Mouse (Mus musculus): Measurements from ENCODE around the gene Fxr1. TPM values are rescaled to one million over a fixed set of nuclear protein-coding genes. Genes with fewer than 3 reads are reported as not detected.
A peak's percentile ranks its signal among the peaks of the same experiment; 100 is the strongest.

Fxr1 gene
- 28.6 and 32.2 TPM in 2 replicates for total RNA-seq (2014; rRNA removed)
- 28.5 and 29.6 TPM in 2 replicates for polyA plus RNA-seq (2015; fragmentation: Nextera tagmentation; extraction: Ambion mirVana)

DNA sequence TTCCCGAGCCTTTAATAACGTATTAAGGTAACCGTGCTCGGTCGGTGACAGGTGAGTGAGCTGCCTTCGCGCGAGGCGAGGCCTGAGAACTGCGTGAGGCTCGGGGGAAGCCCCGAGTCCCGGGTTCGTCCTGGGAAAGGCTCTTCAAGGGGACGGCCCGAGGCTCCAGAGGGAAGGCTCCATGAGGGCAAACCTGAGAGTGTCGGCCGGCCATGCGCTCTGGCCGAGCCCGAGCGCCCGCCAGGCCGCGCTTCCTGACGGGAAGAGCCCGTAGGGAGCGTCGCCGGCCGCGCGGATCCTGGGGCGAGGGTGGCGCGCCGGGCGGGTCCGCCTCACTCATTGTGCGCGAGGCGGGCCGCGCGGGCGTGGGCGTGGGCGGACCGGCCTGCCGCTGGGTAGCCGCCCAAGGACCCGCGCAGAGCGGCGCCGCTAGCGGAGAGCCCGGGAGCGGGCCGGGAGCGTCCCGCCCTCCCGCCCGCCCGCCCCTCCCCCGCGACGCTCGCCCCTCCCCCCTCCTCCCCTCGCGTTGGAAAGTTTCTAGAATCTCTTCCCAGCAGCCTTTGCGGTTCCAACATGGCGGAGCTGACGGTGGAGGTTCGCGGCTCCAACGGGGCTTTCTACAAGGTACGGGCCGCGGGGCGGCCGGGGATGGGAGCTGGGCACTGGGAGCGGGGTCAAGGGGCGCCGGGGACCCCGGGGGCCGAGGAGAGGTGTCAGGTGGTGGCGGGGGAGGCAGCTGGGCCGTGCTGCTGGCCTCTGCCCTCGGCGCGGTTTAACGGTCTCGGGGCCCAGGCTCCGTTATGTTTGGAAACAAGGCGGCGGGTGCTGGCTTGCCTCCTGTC is at the start of gene Fxr1:
Gene Fxr1, plus strand, starts transcription at position 404 of the 842 bp plus-strand sequence.
- peak; percentile 92 for DNase-seq (ENCODE audit: low spot score)
- Histone ChIP-seq H3K4me2 (ENCODE audit: low read depth, low read length) (peak within 1 kb of the TSS; percentile 76), H3K4me1 (ENCODE audit: insufficient read depth, low read length) (0 out of 2 replicates have a peak, but pooled peaks cover 4% of the 10 kb centered on the region), H3K36me3 (ENCODE audit: insufficient read depth, low read length) (no peaks in the 10 kb centered on the region), H3K9me3 (ENCODE audit: low read length) (no peaks in the 10 kb centered on the region), H3K9ac (replicated peaks; ENCODE audit: low read length) (peak within 1 kb of the TSS; percentile 93), H3K4me3 (ENCODE audit: low read length) (peak within 1 kb of the TSS; percentile 97), H3K27me3 (ENCODE audit: insufficient read depth, low read length) (no peaks in the 10 kb centered on the region), H3K27ac (peak within 1 kb of the TSS; percentile 91)
- TF ChIP-seq CTCF (IDR thresholded peaks at IDR 0.05; ENCODE audit: low read depth): no peak
- WGBS: 1% methylated on average over 65 of the region's 97 CpGs
- peak; percentile 95 for ATAC-seq

DNA sequence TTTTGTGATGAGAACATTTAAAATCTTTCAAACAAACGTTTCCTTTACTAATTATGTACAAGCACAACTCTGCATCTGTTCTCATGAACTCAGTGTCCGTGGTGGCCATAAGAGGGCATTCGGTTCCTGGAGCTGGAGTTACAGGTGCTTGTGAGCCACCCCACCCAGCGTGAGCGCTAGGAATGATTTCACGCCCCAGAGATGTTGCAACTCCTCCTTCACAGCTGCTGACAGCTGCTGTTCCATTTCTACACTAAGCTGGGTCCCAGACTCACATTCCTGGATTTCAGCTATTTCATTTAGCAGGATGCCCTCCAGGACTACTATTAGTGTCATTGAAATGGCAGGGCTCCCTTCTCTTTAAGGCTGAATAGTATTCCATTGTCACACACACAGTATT is 40.3 kb upstream of the Fxr1 start:
- Histone ChIP-seq H3K9ac (replicated peaks; ENCODE audit: low read length) (no peak overlapping the region), H3K36me3 (ENCODE audit: insufficient read depth, low read length) (no peaks in the 10 kb centered on the region), H3K4me1 (ENCODE audit: insufficient read depth, low read length) (no peaks in the 10 kb centered on the region), H3K4me2 (ENCODE audit: low read depth, low read length) (no peak overlapping the region), H3K9me3 (ENCODE audit: low read length) (no peaks in the 10 kb centered on the region), H3K27ac (no peak overlapping the region), H3K27me3 (ENCODE audit: insufficient read depth, low read length) (no peaks in the 10 kb centered on the region), H3K4me3 (ENCODE audit: low read length) (no peak overlapping the region)
- DNase-seq (ENCODE audit: low spot score): no peak
- 71% methylated on average over 6 of the region's 6 CpGs for WGBS
- TF ChIP-seq CTCF (IDR thresholded peaks at IDR 0.05; ENCODE audit: low read depth): no peak
- no peak for ATAC-seq

GRCm38 (mm10) chr3:33982746-33983145 is 37.0 kb upstream of the Fxr1 start:
- DNase-seq (ENCODE audit: low spot score): no peak
- H3K4me1 ChIP-seq (ENCODE audit: insufficient read depth, low read length): no peaks in the 10 kb centered on the region
- no peaks in the 10 kb centered on the region for H3K36me3 ChIP-seq (ENCODE audit: insufficient read depth, low read length)
- no peaks in the 10 kb centered on the region for H3K27me3 ChIP-seq (ENCODE audit: insufficient read depth, low read length)
- H3K4me3 ChIP-seq (ENCODE audit: low read length): no peak overlapping the region
- H3K4me2 ChIP-seq (ENCODE audit: low read depth, low read length): no peak overlapping the region
- H3K9me3 ChIP-seq (ENCODE audit: low read length): no peaks in the 10 kb centered on the region
- 93% methylated on average over 5 of the region's 5 CpGs for WGBS
- no peak for ATAC-seq
- TF ChIP-seq CTCF (IDR thresholded peaks at IDR 0.05; ENCODE audit: low read depth): no peak
- H3K9ac ChIP-seq (replicated peaks; ENCODE audit: low read length): no peak overlapping the region
- no peak overlapping the region for H3K27ac ChIP-seq

GRCm38 (mm10) chr3:33989302-33989701 is 30.4 kb upstream of the Fxr1 start:
- no peak for TF ChIP-seq CTCF (IDR thresholded peaks at IDR 0.05; ENCODE audit: low read depth)
- no peaks in the 10 kb centered on the region for H3K9me3 ChIP-seq (ENCODE audit: low read length)
- no peaks in the 10 kb centered on the region for H3K4me1 ChIP-seq (ENCODE audit: insufficient read depth, low read length)
- 69% methylated on average over 8 of the region's 8 CpGs for WGBS
- H3K9ac ChIP-seq (replicated peaks; ENCODE audit: low read length): no peak overlapping the region
- no peaks in the 10 kb centered on the region for H3K36me3 ChIP-seq (ENCODE audit: insufficient read depth, low read length)
- DNase-seq (ENCODE audit: low spot score) (no peak), ATAC-seq (no peak)
- no peak overlapping the region for H3K27ac ChIP-seq
- no peaks in the 10 kb centered on the region for H3K27me3 ChIP-seq (ENCODE audit: insufficient read depth, low read length)
- no peak overlapping the region for H3K4me2 ChIP-seq (ENCODE audit: low read depth, low read length)
- no peak overlapping the region for H3K4me3 ChIP-seq (ENCODE audit: low read length)

- no peaks in the 10 kb centered on the region for H3K9me3 ChIP-seq (ENCODE audit: low read length)
- no peak for ATAC-seq
- 79% methylated on average over 10 of the region's 10 CpGs for WGBS
Observed at GRCm38 (mm10) chr3:33990451-33990850, 29.3 kb upstream of the Fxr1 start.

DNA sequence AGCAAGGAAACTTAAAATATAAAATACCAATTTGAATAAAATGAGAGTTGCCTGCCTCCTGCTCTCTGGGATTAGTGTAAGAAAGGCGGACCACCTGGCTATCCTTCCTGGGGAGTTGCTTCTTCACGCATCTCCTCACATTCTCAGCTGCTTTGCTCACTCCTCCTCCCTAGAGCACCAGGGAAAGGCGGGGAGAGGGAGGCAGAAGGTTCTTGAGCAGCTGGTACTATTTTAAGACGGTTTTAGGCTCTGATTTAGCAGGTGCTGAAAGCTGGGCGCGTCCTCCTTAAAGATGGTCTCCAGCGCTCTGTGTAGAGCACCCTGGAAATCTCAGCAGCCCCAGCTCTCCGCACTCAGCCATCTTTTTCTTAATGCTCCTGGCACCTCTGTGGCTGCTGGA is 28.8 kb upstream of the Fxr1 start:
- Histone ChIP-seq H3K4me3 (ENCODE audit: low read length) (no peak overlapping the region), H3K27me3 (ENCODE audit: insufficient read depth, low read length) (no peaks in the 10 kb centered on the region), H3K9me3 (ENCODE audit: low read length) (no peaks in the 10 kb centered on the region), H3K4me2 (ENCODE audit: low read depth, low read length) (no peak overlapping the region), H3K27ac (no peak overlapping the region), H3K4me1 (ENCODE audit: insufficient read depth, low read length) (no peaks in the 10 kb centered on the region), H3K9ac (replicated peaks; ENCODE audit: low read length) (no peak overlapping the region), H3K36me3 (ENCODE audit: insufficient read depth, low read length) (no peaks in the 10 kb centered on the region)
- TF ChIP-seq CTCF (IDR thresholded peaks at IDR 0.05; ENCODE audit: low read depth): no peak
- ATAC-seq (no peak), DNase-seq (ENCODE audit: low spot score) (no peak)
- WGBS: 74% methylated on average over 8 of the region's 8 CpGs

More at GRCm38 (mm10) chr3:33990451-33990850, 29.3 kb upstream of the Fxr1 start:
- no peaks in the 10 kb centered on the region for H3K4me1 ChIP-seq (ENCODE audit: insufficient read depth, low read length)
- H3K4me2 ChIP-seq (ENCODE audit: low read depth, low read length): no peak overlapping the region
- H3K9ac ChIP-seq (replicated peaks; ENCODE audit: low read length): no peak overlapping the region
- H3K36me3 ChIP-seq (ENCODE audit: insufficient read depth, low read length): no peaks in the 10 kb centered on the region
- no peak for DNase-seq (ENCODE audit: low spot score)
- no peak overlapping the region for H3K4me3 ChIP-seq (ENCODE audit: low read length)
- H3K27me3 ChIP-seq (ENCODE audit: insufficient read depth, low read length): no peaks in the 10 kb centered on the region
- H3K27ac ChIP-seq: no peak overlapping the region
- no peak for TF ChIP-seq CTCF (IDR thresholded peaks at IDR 0.05; ENCODE audit: low read depth)

Data from hindbrain, postnatal 0 days (tissue).